Mouse (Mus musculus) lung, postnatal 14 days (tissue): ENCODE data around the gene Olfr1323.

Source experiments
- DNase-seq: peaks from one replicate; pipeline ENCODE4 v3.0.0; 2021

Olfr1323 gene

GRCm38 (mm10) chrX:50019259-50019658 is at the start of gene Olfr1323:
Gene Olfr1323, minus strand, starts transcription at chrX:50019359.
- DNase-seq, result no peak

GRCm38 (mm10) chrX:50012242-50012641 is 6.9 kb downstream of the Olfr1323 start:
- DNase-seq, result no peak
